Mouse (Mus musculus): ENCODE results near the gene Atp6v1e2. TPM values are rescaled to one million over a fixed set of nuclear protein-coding genes. Genes with fewer than 3 reads are reported as not detected.
A peak's percentile ranks its signal among the peaks of the same experiment; 100 is the strongest.

Gene Atp6v1e2
- total RNA-seq, 4 experiments from 2014 or later: not detected

- no peak for DNase-seq (ENCODE audit: low spot score)
These were observed 30.6 kb downstream of the Atp6v1e2 start, which contains the start of gene Tmem247 for GRCm38 (mm10) chr17:86917048-86917447. TSS of gene Tmem247 (plus strand) at chr17:86917348.

GRCm38 (mm10) chr17:86915540-86915939 lies 32.2 kb downstream of the Atp6v1e2 start:
- no peak for DNase-seq (ENCODE audit: low spot score)

GRCm38 (mm10) chr17:86913003-86913607 lies 34.6 kb downstream of the Atp6v1e2 start:
- no peak for DNase-seq (ENCODE audit: low spot score)

- DNase-seq (ENCODE audit: low spot score): no peak
These were observed 36.4 kb downstream of the Atp6v1e2 start for GRCm38 (mm10) chr17:86911261-86911660.

GRCm38 (mm10) chr17:86909733-86910495 lies 37.8 kb downstream of the Atp6v1e2 start:
- DNase-seq (ENCODE audit: low spot score): no peak

- no peak for DNase-seq (ENCODE audit: low spot score)
These were observed 39.4 kb downstream of the Atp6v1e2 start for GRCm38 (mm10) chr17:86908316-86908715.

- no peak for DNase-seq (ENCODE audit: low spot score)
These were observed 40.6 kb downstream of the Atp6v1e2 start for GRCm38 (mm10) chr17:86907092-86907491.

GRCm38 (mm10) chr17:86906601-86907000 lies 41.1 kb downstream of the Atp6v1e2 start:
- no peak for DNase-seq (ENCODE audit: low spot score)

GRCm38 (mm10) chr17:86906136-86906461 lies 41.6 kb downstream of the Atp6v1e2 start:
- peak; percentile 89 for DNase-seq (ENCODE audit: low spot score)

- DNase-seq (ENCODE audit: low spot score): peak; percentile 48
These were observed 42.2 kb downstream of the Atp6v1e2 start for GRCm38 (mm10) chr17:86905297-86906135.

GRCm38 (mm10) chr17:86904206-86904605 lies 43.5 kb downstream of the Atp6v1e2 start:
- no peak for DNase-seq (ENCODE audit: low spot score)

- no peak for DNase-seq (ENCODE audit: low spot score)
These were observed 44.1 kb downstream of the Atp6v1e2 start for GRCm38 (mm10) chr17:86903596-86903995.

- no peak for DNase-seq (ENCODE audit: low spot score)
These were observed 45.2 kb downstream of the Atp6v1e2 start for GRCm38 (mm10) chr17:86902399-86903067.

- no peak for DNase-seq (ENCODE audit: low spot score)
These were observed 47.1 kb downstream of the Atp6v1e2 start for GRCm38 (mm10) chr17:86900564-86900963.

GRCm38 (mm10) chr17:86899821-86900220 lies 47.9 kb downstream of the Atp6v1e2 start:
- DNase-seq (ENCODE audit: low spot score): no peak

- DNase-seq (ENCODE audit: low spot score): no peak
These were observed 50.1 kb downstream of the Atp6v1e2 start for GRCm38 (mm10) chr17:86897486-86898165.

GRCm38 (mm10) chr17:86895191-86895590 lies 52.5 kb downstream of the Atp6v1e2 start:
- DNase-seq (ENCODE audit: low spot score): no peak

All from heart, adult 8-10 months (tissue).